Mouse (Mus musculus): ENCODE data around the gene Zfp819. TPM values are rescaled to one million over a fixed set of nuclear protein-coding genes. Genes with fewer than 3 reads are reported as not detected.

The Zfp819 gene
- total RNA-seq (2023) = not detected

GRCm38 (mm10) chr7:43606896-43607742 lies at the start of gene Zfp819:
Zfp819 (plus strand) TSS chr7:43607169.

DNA sequence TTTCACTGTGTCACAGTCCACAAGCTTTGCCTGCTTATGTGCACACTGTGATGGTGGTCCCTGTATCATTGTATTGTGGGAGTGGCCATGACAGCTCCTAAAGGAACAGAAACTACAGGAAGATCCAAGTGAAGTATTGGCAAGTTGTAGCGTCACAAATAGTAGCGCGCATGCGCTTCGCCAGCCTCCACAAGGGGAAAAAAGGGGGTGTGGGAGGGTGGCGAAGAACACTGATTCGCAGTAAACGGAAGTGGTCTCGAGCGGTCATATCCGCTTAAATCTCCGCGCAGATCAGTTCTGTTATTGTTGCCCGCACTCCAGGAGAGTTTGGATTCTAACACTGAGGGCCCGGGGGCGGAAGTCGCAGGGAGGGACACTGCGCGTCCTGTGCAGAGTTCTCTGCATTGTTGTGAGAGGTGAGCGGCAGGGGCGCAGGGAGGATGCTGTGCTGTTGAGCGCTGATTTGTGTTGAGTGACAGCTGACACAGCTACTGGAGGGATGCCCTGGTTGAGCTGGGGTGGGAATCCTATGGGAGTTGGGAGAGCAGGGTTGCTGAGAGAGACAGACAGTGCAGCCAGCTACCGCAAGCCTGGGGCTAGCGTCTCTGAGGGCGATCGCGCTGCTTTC lies 44.8 kb upstream of the Zfp819 start, which contains the start of gene Zfp658:
Gene Zfp658, plus strand, starts transcription at position 251 of the 628 bp plus-strand sequence.

DNA sequence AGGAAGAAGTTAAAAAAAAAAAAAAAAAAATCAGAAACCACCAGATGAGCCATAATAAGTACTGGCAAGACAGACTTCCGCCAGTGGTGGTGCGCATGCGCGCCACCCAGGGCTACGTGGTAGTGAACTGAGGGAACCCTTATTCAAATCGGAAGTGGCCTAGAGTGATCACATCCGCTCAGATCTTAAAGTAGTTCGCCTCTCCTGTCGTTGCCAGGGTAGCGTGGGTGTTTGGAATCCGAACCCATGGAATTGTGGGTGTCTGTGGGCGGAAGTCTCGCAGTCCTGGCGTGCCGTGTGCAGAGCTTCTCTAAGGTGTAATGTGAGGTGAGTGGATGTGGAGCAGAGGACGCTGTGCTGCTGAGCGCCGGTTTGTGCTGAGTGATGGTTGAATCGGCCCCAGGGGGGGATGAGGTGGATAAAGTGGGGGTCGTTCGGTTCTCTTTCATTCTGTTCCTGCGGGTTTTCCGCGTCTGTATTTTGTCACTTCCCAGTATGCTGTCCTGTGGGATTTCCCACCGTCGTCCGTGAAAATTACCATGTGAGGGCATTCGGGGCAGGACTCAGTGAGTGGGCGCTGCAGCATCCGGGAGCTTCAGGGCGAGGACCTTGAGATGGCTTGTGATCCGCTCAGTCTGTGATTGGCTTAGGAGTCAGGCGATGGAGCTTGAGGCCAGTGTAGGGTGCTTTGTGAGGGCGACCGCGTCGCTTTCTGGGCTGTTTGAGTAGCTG lies 27.4 kb upstream of the Zfp819 start, which contains the start of gene Zfp719:
Gene Zfp719, plus strand, starts transcription at position 171 of the 732 bp plus-strand sequence.

GRCm38 (mm10) chr7:43634500-43634899 lies 27.5 kb downstream of the Zfp819 start, which contains the start of gene Ceacam18:
Ceacam18 (plus strand) TSS chr7:43634707.

DNA sequence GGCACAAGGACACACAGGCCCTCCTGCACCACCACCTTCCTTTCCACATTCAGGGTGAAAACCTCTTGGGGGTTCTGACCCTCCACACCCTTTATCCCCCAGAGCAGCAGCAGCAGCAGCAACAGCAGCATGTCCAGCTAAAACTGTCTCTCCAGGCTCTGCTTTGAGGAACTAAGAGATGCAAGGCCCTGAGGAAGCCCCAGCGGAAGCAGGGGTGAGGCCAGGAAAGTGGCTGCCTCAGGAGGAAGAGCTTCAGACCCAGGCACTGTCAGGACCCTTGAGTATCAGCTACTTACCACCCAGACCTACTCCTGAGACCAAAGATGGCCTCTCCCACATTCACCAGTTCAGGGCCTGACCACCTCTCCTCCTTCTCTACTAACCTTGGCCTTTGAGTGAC lies 53.0 kb downstream of the Zfp819 start, which contains the start of gene Siglece:
Gene Siglece, minus strand, starts transcription at position 160 of the 400 bp plus-strand sequence.

Other genes with a start within 250 kb of the Zfp819 start
- 11.2 TPM for gene Siglecg, start 199.0 kb upstream of the Zfp819 start, total RNA-seq (2023)
- not detected for gene Lim2, start 179.5 kb upstream of the Zfp819 start, total RNA-seq (2023)
- gene Nkg7, start 170.1 kb upstream of the Zfp819 start, total RNA-seq (2023) = 25.9 TPM
- gene Cldnd2, start 166.4 kb upstream of the Zfp819 start, total RNA-seq (2023) = not detected
- 27.6 TPM for gene Etfb, start 163.1 kb upstream of the Zfp819 start, total RNA-seq (2023)
- gene Gm45233, start 163.0 kb upstream of the Zfp819 start, total RNA-seq (2023) = not detected
- gene Vsig10l, start 144.0 kb upstream of the Zfp819 start, total RNA-seq (2023) = 2.2 TPM
- not detected for gene Iglon5, start 117.1 kb upstream of the Zfp819 start, total RNA-seq (2023)
- gene 4931406B18Rik, start 101.2 kb upstream of the Zfp819 start, total RNA-seq (2023) = not detected
- gene Cd33, start 62.7 kb upstream of the Zfp819 start, total RNA-seq (2023) = 1.2 TPM
- gene Zfp658, start 44.9 kb upstream of the Zfp819 start, total RNA-seq (2023) = 7.1 TPM
- 10.3 TPM for gene Zfp719, start 27.6 kb upstream of the Zfp819 start, total RNA-seq (2023)
- not detected for gene Ceacam18, start 27.5 kb downstream of the Zfp819 start, total RNA-seq (2023)
- gene Siglece, start 53.0 kb downstream of the Zfp819 start, total RNA-seq (2023) = 2.2 TPM
- gene Ctu1, start 64.8 kb downstream of the Zfp819 start, total RNA-seq (2023) = 9.4 TPM
- not detected for gene Klk14, start 83.2 kb downstream of the Zfp819 start, total RNA-seq (2023)
- gene Klk13, start 105.4 kb downstream of the Zfp819 start, total RNA-seq (2023) = not detected
- not detected for gene Klk12, start 161.7 kb downstream of the Zfp819 start, total RNA-seq (2023)
- gene Klk11, start 167.4 kb downstream of the Zfp819 start, total RNA-seq (2023) = not detected
- gene Klk10, start 173.9 kb downstream of the Zfp819 start, total RNA-seq (2023) = not detected
- gene Klk9, start 184.7 kb downstream of the Zfp819 start, total RNA-seq (2023) = not detected
- gene Klk8, start 190.4 kb downstream of the Zfp819 start, total RNA-seq (2023) = 123 TPM
- 0.41 TPM for gene Klk7, start 204.1 kb downstream of the Zfp819 start, total RNA-seq (2023)
- not detected for gene Klk6, start 217.3 kb downstream of the Zfp819 start, total RNA-seq (2023)
- not detected for gene Klk5, start 234.8 kb downstream of the Zfp819 start, total RNA-seq (2023)